Mouse (Mus musculus) brown adipose tissue, adult 24 weeks (tissue): Measurements from ENCODE around the gene Zmynd11. TPM values are rescaled to one million over a fixed set of nuclear protein-coding genes. Genes with fewer than 3 reads are reported as not detected.

Source experiments
- H3K27ac ChIP-seq: fragments of 200-500 bp; replicated peaks from 2 replicates; pipeline ENCODE4 v1.5.1; 2012; ENCODE audit warnings: low read depth, mild to moderate bottlenecking, low read length
- H3K4me1 ChIP-seq: fragments of 200-500 bp; 2 replicates; pipeline ENCODE4 v1.6.1; 2012; ENCODE audit warnings: low read length, mixed read lengths; ENCODE audit not compliant: control insufficient read depth, insufficient read depth, insufficient read length
- H3K4me3 ChIP-seq: fragments of 200-500 bp; 2 replicates; pipeline ENCODE4 v1.5.1; 2012; ENCODE audit warnings: low read depth, mild to moderate bottlenecking, low read length, moderate library complexity; ENCODE audit not compliant: insufficient read depth
- polyA plus RNA-seq: library from polyadenylated mRNA; stranded (reverse); fragments of >200 nt; gene quantifications from 2 replicates; pipeline ENCODE4 v1.2.4, GENCODE M21; 2012; ENCODE audit not compliant: missing spikeins, insufficient read depth, insufficient read length

Zmynd11 gene
- polyA plus RNA-seq, 1 experiment, result 69.9 TPM

DNA sequence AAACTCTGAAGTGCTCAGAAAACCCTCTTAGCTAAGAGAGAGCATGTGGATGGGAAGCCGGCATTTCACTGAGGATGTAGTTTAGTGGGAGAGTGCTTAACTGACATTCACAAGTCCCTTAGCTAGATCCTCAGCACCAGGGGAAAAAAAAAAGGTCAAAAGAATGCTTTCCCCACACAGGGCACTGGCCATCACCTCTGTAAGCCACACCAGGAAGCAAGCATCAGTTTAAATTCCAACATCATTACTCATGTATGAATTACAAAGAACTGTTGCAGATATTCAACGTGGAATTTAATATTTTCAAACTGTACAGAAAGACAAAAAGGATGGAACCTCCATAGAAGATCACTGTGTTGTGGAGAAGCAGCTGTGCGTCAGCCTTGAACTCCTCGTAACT, 69.7 kb downstream of the Zmynd11 start:
- Histone ChIP-seq H3K27ac (no peak overlapping the region), H3K4me3 (no peak overlapping the region), H3K4me1 (no peaks in the 10 kb centered on the region)

DNA sequence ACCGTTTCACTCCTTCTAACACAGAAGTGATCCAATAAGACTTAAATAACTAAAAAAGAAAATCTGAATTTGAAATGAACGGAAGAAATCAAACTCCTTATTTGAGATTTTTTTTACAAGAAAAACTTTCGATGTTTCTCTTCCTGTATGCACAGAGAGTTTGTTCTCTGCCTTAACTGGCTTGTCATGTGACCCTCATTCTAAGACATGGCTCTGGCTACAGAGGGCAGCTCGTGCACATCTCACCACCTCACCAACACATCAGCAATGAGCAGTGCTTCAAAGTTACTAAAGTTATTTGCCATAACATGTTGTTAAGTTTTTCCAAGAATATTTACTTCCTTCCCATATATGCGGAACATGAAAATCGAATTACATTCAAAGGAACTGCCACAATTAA, 70.5 kb downstream of the Zmynd11 start:
- H3K4me3 ChIP-seq, result no peak overlapping the region
- no peak overlapping the region for H3K27ac ChIP-seq
- no peaks in the 10 kb centered on the region for H3K4me1 ChIP-seq

DNA sequence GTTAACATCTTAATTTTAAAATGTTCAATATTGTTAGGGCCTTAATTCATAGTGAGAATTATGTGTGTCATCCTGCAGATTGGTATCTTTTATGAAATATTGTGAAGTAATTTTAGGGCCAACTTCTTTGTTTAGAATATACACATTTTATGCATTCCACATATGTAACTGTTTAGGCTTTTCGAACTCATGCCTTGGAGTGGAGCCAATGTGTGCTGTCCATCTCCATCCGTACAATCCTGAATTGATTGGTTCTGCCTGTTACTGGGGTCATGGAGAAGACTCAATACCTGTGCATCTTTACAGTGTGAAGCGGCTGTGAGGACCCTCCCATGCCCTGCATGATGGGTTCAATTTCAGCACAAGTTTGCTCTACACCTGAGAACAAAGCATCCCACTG, 72.3 kb downstream of the Zmynd11 start:
- Histone ChIP-seq H3K4me3 (no peak overlapping the region), H3K27ac (no peak overlapping the region), H3K4me1 (no peaks in the 10 kb centered on the region)

DNA sequence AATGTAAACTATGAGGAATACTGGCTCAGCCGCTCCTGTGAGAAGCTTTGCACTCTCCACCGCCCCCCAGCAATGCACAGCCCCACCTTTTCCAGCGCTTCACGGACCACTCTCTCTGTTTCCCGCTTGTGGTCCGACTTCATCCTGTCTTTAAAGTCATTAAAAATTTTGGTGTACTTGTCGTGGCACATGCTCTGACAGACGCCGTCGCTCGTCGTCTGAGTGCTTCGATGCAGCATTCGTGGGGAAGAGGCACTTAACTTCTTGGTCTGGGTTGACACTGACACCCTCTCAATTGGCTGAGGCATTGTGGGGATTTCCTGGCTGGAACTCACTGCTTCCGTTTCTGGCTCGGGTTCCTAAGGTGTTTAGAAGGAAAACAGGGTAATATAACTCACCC, 75.8 kb downstream of the Zmynd11 start:
- no peaks in the 10 kb centered on the region for H3K4me1 ChIP-seq
- H3K4me3 ChIP-seq, result no peak overlapping the region
- no peak overlapping the region for H3K27ac ChIP-seq

DNA sequence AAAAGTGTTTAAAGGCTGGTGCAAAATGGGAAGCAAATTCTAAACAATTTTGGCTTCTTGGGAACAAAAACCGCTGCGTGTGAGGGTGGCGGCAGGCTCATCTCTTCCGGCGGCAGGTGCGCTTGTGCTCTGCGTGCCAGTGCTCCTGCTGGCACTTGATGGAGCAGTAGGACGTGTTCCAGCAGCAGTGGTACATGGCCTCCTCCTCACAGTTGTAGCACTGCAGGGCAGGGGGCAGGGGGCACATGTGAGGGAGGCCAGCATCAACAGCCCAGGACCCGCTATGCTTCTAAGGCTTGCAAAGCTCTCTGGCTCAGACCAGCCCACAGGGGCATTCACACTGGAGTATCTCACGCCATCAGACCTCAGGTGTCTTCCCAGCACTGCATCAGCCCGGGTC, 78.4 kb downstream of the Zmynd11 start:
- Histone ChIP-seq H3K4me3 (no peak overlapping the region), H3K27ac (no peak overlapping the region), H3K4me1 (no peaks in the 10 kb centered on the region)

DNA sequence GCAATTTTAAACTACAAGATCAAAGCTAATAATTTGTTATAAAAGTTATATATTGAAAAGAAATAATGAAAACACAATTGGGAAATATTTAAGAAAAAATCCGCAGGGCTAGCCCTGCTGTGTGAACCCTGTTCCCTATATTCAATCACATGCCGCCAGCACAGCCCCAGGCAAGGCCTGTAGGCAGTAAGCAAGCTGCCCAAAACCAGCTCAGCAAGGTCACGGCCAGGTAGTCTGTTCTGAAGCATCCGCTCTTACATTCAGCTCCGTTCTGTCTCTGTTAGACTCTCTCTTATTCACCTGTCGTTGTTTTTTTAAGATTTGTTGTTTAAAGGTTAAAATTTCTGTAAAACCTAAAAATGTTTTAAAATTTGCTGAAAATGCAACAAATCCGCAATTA, 78.9 kb downstream of the Zmynd11 start:
- H3K4me1 ChIP-seq, result no peaks in the 10 kb centered on the region
- no peak overlapping the region for H3K4me3 ChIP-seq
- H3K27ac ChIP-seq, result no peak overlapping the region

DNA sequence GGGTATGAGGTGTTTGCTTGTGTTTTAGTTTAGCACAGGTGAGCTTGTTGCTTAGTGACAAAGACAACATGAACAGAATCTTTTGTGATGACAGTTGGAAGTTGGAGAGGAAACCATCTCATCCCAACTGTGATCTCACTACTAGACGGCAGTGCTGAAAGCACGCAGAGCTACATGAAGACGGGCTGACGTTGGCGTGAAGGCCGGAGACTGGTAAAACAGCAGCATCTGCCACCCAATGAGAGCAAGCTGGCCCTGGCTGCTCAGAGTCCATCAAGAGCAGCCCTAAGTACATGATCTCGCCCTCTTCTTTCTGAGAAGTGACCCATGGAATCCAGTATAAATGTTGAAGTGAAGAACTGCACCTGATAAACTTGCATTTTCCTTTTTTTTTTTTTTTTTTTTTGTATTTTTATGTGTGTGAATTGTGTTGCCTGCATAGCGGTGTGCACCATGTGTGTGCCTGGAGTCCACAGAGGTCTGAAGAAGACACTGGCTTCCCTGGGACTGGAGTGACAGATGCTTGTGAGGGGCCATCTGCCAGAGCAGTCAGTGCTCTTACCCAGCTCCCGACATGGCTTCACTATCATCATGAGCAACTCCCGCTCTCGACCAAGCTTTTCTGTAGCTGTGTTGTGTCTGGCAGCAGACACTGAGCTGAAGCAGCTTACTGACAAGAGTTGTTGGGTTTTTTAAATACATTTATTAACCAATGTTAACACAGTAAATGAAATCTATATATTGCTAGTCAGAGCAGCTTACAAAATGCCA, 80.8 kb downstream of the Zmynd11 start:
- Histone ChIP-seq H3K4me3 (no peak overlapping the region), H3K4me1 (no peaks in the 10 kb centered on the region), H3K27ac (no peak overlapping the region)

DNA sequence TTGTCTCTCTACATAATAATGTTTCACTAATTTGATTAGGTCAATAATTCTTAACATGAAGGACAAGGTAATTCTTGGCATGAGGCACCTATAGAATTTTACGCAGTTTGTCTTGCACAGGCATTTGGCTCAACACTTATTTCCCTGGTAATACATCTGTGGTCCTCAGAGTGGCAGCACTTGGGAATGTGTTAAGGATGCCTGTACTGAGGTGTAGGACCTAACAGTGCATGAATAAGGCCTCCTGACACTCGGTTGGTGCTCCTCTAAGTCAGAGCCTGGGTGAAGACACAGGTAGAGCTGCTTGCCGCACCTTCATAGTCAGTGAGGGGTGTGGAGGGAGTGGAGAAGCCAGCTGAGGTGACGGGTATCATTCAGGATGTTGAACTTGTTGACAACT, 81.8 kb downstream of the Zmynd11 start:
- H3K4me1 ChIP-seq, result no peaks in the 10 kb centered on the region
- no peak overlapping the region for H3K27ac ChIP-seq
- no peak overlapping the region for H3K4me3 ChIP-seq

DNA sequence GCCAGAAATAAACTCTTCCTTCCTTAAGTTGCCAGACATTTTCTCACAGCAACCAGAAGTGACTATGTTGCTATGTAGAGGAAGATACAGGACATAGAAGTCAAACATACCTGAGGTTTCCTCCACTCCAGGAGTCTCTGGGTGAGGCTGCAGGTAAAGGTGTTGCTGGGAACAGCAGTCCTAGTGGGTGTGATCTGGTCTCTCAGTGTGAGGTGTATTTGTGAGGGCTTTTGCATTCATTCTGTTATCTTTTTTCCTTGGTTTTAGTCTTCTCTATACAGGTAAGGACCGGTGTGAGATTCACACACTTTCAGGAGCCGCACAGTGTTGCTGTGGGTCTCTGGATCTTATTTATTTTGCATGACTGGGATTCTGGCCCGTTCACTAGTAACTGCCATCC, 83.6 kb downstream of the Zmynd11 start:
- Histone ChIP-seq H3K4me1 (no peaks in the 10 kb centered on the region), H3K4me3 (no peak overlapping the region), H3K27ac (no peak overlapping the region)

DNA sequence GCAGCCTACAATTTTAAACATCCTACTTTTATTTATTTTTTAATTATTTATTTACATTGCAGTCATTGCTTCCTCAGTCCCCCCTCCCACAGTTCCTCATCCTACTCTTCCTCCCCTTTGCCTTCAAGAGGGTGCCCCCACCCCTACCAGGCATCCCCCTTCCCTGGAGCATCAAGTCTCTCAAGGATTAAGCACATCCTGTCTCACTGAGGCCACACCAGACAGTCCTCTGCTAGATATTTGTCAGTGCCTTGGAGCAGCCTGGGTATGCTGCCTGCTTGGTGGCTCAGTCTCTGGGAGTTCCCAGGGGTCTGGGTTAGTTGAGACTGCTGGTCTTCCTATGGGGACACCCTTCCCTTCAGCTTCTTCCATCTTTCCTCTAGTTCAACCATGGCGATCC, 91.0 kb downstream of the Zmynd11 start:
- Histone ChIP-seq H3K27ac (no peak overlapping the region), H3K4me3 (no peak overlapping the region), H3K4me1 (no peaks in the 10 kb centered on the region)

DNA sequence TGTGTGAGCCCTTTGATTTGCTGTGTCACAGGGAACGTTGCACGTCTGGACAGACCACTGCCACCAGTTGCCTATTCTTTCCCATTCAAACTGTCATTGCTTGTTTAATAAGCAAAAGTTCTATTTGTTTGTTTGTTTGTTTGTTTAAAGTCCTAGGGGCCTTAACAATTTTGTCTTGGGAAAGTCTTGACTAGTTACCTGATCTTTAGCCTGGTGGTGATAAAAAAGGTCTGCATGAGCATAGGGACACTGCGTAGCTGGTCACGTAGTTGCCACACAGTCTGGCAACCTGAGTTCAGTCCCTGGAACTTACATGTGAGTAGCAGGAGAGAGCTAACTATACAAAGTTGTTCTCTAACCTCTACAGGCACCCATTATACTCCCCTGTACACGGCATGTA, 95.9 kb downstream of the Zmynd11 start:
- Histone ChIP-seq H3K27ac (no peak overlapping the region), H3K4me1 (no peaks in the 10 kb centered on the region; the same call in 1 of the 2 replicates), H3K4me3 (no peak overlapping the region)

DNA sequence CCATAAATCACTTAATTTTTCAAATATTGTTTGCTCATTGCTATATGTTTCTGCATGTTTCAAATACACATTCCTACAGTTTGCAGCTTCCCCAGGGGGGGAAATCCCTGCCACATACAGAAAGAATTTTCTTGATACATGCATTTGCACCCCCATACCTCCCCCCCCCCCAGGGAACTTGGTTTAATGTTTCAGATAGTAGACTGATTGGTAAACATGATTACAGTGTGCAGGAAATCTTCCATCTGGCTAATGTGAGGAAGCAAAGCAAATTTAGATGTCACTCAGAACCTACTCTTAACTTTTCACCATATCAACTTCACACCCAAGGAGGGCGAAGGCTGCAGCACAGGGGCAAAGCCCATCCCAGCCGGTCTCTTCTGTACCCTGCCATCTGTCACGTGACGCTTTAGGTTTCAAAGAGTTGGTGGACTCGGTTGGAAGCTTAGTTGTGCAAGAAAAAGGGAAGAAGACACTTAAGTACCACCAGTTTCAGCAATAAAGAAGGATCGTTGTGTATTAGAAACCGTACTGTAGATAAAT, 97.1 kb downstream of the Zmynd11 start:
- Histone ChIP-seq H3K27ac (no peak overlapping the region), H3K4me1 (no peaks in the 10 kb centered on the region; the same call in 1 of the 2 replicates), H3K4me3 (no peak overlapping the region)

DNA sequence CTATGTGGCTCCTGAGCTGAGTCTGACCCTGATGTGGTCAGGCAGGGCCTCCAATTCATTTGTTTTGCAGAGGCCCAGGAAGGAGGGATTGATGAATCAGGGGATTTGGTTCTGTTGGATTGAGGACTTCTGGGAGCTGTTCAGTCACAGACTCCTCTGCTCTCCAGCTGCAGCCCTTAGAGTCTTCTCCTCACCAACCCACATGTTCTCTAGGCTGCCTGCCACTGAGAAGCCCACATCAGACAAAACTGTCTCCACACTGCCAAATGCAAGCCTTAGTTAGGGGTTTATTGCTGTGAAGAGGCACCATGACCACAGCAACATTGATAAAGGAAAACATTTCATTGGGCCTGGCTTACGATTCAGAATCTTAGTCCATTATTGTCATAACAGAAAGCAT, 101.5 kb downstream of the Zmynd11 start:
- Histone ChIP-seq H3K4me3 (no peak overlapping the region), H3K4me1 (no peaks in the 10 kb centered on the region; the same call in 1 of the 2 replicates), H3K27ac (no peak overlapping the region)

DNA sequence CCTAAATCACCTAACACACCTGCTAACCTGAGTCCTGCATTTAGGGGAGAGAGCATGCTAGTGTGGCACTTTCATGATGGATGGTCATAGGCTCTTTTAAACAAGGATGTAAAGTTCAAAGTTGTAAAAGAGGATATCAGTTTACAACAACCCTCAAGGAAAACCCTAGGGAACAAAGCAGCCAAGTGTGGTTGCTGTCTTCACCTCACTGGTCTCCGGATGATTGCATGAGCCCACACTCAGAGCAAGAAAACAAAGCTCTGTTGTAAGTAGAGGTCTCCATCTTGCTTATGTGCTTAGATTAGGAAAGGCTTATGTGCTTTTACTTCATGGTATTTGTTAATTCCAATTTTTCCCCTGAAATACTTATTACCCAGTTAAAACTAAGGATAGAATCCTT, 104.4 kb downstream of the Zmynd11 start:
- H3K4me3 ChIP-seq, result no peak overlapping the region
- no peak overlapping the region for H3K27ac ChIP-seq
- H3K4me1 ChIP-seq, result no peaks in the 10 kb centered on the region

DNA sequence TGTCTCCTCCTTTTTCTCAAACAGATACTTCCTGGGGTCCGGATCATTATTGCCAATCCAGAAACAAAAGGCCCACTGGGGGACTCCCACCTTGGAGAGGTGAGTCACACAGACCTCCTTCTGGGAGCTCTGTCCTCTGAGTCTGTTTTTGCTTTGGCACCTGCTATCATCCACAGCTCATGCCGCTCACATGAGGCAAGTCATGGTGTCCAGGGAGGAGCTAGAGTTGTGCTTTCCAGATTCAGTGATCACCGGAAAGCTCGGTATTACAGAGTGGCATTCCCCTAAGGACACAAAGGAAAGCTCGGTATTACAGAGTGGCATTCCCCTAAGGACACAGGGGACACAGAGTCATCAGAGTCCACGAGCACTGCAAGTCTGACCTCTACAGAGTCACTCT, 108.5 kb downstream of the Zmynd11 start:
- Histone ChIP-seq H3K27ac (no peak overlapping the region), H3K4me3 (no peak overlapping the region), H3K4me1 (no peaks in the 10 kb centered on the region)

DNA sequence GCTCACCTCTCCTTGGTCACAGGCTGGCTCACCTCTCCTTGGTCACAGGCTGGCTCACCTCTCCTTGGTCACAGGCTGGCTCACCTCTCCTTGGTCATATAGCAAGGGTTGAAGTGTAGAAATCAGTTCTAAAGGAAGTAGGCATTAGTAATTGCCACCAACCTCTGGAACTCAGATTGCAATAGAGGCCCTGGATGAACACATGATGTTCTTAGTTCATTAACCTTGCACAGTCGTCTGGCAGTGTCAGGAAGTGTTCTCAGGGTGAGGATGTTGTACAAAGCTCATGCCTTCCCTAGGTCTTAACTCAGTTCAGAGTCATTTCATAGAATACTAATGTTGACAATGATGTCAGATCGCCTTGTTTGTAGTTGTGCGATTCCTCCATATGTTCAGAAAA, 112.1 kb downstream of the Zmynd11 start:
- no peaks in the 10 kb centered on the region for H3K4me1 ChIP-seq
- no peak overlapping the region for H3K27ac ChIP-seq
- H3K4me3 ChIP-seq, result no peak overlapping the region
